Comparison of ENCODE assay signal across 27 mouse cellular contexts in the genomic region with DNA sequence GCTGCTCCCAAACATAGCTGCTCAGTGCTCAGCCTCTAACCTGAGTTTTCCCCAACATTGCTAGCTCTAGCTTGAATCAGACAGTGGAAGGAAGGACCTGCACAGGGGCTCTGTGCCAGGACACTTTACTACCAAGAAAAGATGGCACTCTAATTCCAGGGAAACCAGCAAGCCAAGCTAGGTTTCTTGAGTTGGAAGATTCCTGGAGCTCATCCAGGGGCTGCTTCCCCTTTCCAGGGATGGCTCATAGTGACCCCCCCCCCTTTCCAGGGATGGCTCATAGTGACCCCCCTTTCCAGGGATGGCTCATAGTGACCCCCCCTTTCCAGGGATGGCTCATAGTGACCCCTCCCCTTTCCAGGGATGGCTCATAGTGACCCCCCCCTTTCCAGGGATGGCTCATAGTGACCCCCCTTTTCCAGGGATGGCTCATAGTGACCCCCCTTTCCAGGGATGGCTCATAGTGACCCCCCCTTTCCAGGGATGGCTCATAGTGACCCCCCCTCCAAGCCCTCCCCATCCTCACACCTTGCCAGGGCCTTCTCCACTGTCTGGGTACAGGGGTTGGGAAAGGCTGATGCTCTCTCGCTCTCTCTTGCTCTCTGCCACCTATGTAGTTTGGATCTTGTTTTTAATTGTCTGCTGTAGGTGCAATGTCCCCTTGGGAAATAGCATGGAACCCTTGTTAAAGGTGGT. TPM values are rescaled to one million over a fixed set of nuclear protein-coding genes. Genes with fewer than 3 reads are reported as not detected.
"Had no signal": no experiment of that assay in that cellular context is flagged by ENCODE, and none has a peak within 500 bp of the region (broad histone marks: within the 10 kb centered on the region; RNA-seq: fewer than 3 reads in every experiment).

No protein-coding gene starts in this region.

- ATAC-seq: liver, embryonic 12.5 days had no signal

- H3K36me3 ChIP-seq: limb, embryonic 13.5 days; liver, embryonic 12.5 days; liver, embryonic 15.5 days; lung, embryonic 15.5 days; neural tube, embryonic 15.5 days had no signal

- H3K9ac ChIP-seq: kidney, embryonic 15.5 days; limb, embryonic 13.5 days; liver, embryonic 12.5 days; liver, embryonic 15.5 days; lung, embryonic 15.5 days; neural tube, embryonic 15.5 days had no signal

- H3K27ac ChIP-seq: kidney, embryonic 15.5 days; limb, embryonic 10.5 days; limb, embryonic 13.5 days; liver, embryonic 12.5 days; liver, embryonic 15.5 days; lung, embryonic 15.5 days; midbrain, embryonic 10.5 days; stomach, postnatal 0 days had no signal

- DNase-seq: kidney, adult 11 months; kidney, adult 8-10 months; kidney, postnatal 10 days; kidney, postnatal 36 days; layer of hippocampus, adult 9-11 months; liver; lung, adult 18-20 months; lung, postnatal 10 days; lung, postnatal 36 days; right cerebral cortex, adult 18-20 months; right cerebral cortex, postnatal 14 days; right cerebral cortex, postnatal 4 days; thymus, adult 2 months; thymus, postnatal 14 days; thymus, postnatal 4 days had no signal

- H3K27me3 ChIP-seq: kidney, embryonic 15.5 days; limb, embryonic 13.5 days; liver, embryonic 12.5 days; liver, embryonic 15.5 days; lung, embryonic 15.5 days; megakaryocyte, embryonic 14.5 days; neural tube, embryonic 15.5 days had no signal

- H3K9me3 ChIP-seq: kidney, embryonic 15.5 days; limb, embryonic 10.5 days; limb, embryonic 13.5 days; liver, embryonic 12.5 days; liver, embryonic 15.5 days; lung, embryonic 15.5 days; megakaryocyte, embryonic 14.5 days; midbrain, embryonic 10.5 days; neural tube, embryonic 15.5 days had no signal

- H3K4me3 ChIP-seq: kidney, embryonic 15.5 days; limb, embryonic 10.5 days; limb, embryonic 13.5 days; liver, embryonic 12.5 days; liver, embryonic 15.5 days; lung, embryonic 15.5 days; megakaryocyte, embryonic 14.5 days; midbrain, embryonic 10.5 days; myocyte; neural tube, embryonic 15.5 days had no signal

- H3K4me2 ChIP-seq: kidney, embryonic 15.5 days; limb, embryonic 13.5 days; liver, embryonic 12.5 days; liver, embryonic 15.5 days; lung, embryonic 15.5 days; neural tube, embryonic 15.5 days had no signal

RNA-seq across cellular contexts. Expression of a gene that starts 48.5 kb away (rescaled TPM):
- total RNA-seq: monocyte, adult 5-6 weeks had no signal
- polyA plus RNA-seq: liver, embryonic 12.5 days; liver, embryonic 15.5 days; myocyte had no signal
